Mouse (Mus musculus) bone marrow, adult 2 months (tissue): ENCODE data around the gene Dnajc11. TPM values are rescaled to one million over a fixed set of nuclear protein-coding genes. Genes with fewer than 3 reads are reported as not detected.

Experiments
- H3K27ac ChIP-seq: fragments of 200-500 bp; 2 replicates; pipeline ENCODE4 v1.5.1; 2012; ENCODE audit warnings: low read depth, mild to moderate bottlenecking, control low read depth, inconsistent platforms, low read length; ENCODE audit not compliant: control insufficient read depth, poor library complexity, insufficient read depth
- H3K4me1 ChIP-seq: fragments of 200-500 bp; 2 replicates; pipeline ENCODE4 v1.6.1; 2011; ENCODE audit warnings: low read length; ENCODE audit not compliant: control insufficient read depth, insufficient read depth
- H3K4me3 ChIP-seq: fragments of 200-500 bp; replicated peaks from 2 replicates; pipeline ENCODE3; 2011; ENCODE audit warnings: mild to moderate bottlenecking, low read depth, low read length, control low read depth; ENCODE audit not compliant: control insufficient read depth
- CTCF ChIP-seq: fragments of 200-500 bp; IDR thresholded peaks from 2 replicates; pipeline ENCODE4 v1.5.1; 2011; ENCODE audit warnings: low read length, control low read depth; ENCODE audit not compliant: control insufficient read depth, insufficient read depth
- POLR2A ChIP-seq: fragments of 200-500 bp; IDR thresholded peaks from 2 replicates; pipeline ENCODE4 v1.6.1; 2011; ENCODE audit warnings: low read depth, mild to moderate bottlenecking, control low read depth, low read length, borderline replicate concordance; ENCODE audit not compliant: control insufficient read depth
- WGBS: fragments of 180-500 bp; shearing (Covaris S2); methylation state at CpG from one replicate; pipeline ENCODE4 v1.1.7; 2018; 5-methylcytosine and 5-hydroxymethylcytosine counted together
- polyA plus RNA-seq: library from polyadenylated mRNA; stranded (reverse); fragments of >200 nt; gene quantifications from 2 replicates; pipeline ENCODE4 v1.2.4, GENCODE M21; 2011; ENCODE audit warnings: low replicate concordance; ENCODE audit not compliant: missing spikeins, insufficient read depth, insufficient read length

The Dnajc11 gene
- polyA plus RNA-seq, 1 experiment: 79.8 TPM

DNA sequence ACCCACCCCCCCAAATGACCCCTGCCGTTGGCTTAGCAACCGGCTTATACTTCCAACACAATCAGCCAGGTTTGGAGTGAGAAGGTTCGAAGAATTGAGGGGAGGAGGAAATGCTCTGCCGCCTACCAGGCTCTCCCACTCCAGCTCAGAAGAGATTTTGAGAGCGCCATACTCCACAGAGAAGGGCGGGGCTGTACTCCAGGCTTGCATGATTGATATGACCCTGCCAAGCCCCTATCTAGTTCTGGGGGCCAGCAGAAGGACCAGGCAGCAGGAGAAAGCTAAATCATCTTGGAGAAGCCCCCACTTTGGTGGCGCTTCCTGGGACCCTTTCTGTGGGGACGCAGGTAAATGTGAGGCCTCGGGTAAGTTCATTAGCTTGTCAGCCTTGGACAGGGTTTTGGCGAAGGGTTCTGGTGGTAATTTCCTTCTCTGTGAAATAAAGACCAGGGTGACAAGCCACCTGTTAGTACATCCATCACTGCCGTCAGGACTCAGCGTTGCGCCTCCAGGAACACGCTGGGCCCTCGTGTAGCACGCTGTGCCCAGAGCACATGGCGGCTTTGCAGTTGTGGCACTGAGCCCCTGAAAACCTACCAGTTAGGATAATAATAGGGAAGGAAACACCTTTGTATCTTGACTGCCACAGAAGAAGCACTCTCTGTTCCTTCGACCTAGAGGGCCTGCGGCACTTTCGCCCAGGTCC lies 14.2 kb upstream of the Dnajc11 start:
- no peak overlapping the region for H3K4me3 ChIP-seq
- TF ChIP-seq POLR2A: no peak
- no peak for TF ChIP-seq CTCF
- WGBS: 63% methylated on average over 20 of the region's 20 CpGs
- H3K27ac ChIP-seq: no peak overlapping the region
- no peaks in the 10 kb centered on the region for H3K4me1 ChIP-seq

GRCm38 (mm10) chr4:151919900-151920643 lies 13.4 kb upstream of the Dnajc11 start:
- WGBS: 36% methylated on average over 16 of the region's 16 CpGs
- H3K4me3 ChIP-seq: no peak overlapping the region
- peak; percentile 72 for TF ChIP-seq CTCF
- TF ChIP-seq POLR2A: no peak
- H3K4me1 ChIP-seq: no peaks in the 10 kb centered on the region
- H3K27ac ChIP-seq: no peak overlapping the region

DNA sequence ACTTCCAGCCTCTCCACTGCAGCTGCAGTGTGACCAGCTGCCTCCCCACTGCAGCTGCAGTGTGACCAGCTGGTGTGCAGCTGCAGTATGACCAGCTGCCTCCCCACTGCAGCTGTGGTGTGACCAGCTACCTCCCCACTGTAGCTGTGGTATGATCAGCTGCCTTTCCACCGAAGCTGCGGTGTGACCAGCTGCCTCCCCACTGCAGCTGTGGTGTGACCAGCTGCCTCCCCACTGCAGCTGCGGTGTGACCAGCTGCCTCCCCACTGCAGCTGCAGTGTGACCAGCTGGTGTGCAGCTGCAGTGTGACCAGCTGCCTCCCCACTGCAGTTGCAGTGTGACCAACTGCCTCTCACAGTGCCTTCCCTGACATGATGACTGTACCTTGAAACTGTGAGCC lies 11.4 kb upstream of the Dnajc11 start:
- Histone ChIP-seq H3K4me1 (no peaks in the 10 kb centered on the region), H3K4me3 (no peak overlapping the region), H3K27ac (no peak overlapping the region)
- 91% methylated on average over 3 of the region's 3 CpGs for WGBS
- TF ChIP-seq POLR2A (no peak), CTCF (no peak)

- Histone ChIP-seq H3K4me3 (peak overlapping the region; percentile 53), H3K4me1 (peaks cover 8% of the 10 kb centered on the region), H3K27ac (peak overlapping the region; percentile 15)
- WGBS: 62% methylated on average over 13 of the region's 13 CpGs
- TF ChIP-seq CTCF (no peak), POLR2A (no peak)
These were observed 651 bp upstream of the Dnajc11 start for GRCm38 (mm10) chr4:151932576-151933504.

GRCm38 (mm10) chr4:151934215-151934572 lies 703 bp downstream of the Dnajc11 start:
- peak overlapping the region; percentile 95 for H3K4me3 ChIP-seq
- TF ChIP-seq POLR2A (no peak), CTCF (no peak)
- peaks cover 8% of the 10 kb centered on the region for H3K4me1 ChIP-seq
- 1% methylated on average over 23 of the region's 23 CpGs for WGBS
- H3K27ac ChIP-seq: 0 out of 2 replicates have a peak overlapping the region, but pooled peaks have one; percentile 12

DNA sequence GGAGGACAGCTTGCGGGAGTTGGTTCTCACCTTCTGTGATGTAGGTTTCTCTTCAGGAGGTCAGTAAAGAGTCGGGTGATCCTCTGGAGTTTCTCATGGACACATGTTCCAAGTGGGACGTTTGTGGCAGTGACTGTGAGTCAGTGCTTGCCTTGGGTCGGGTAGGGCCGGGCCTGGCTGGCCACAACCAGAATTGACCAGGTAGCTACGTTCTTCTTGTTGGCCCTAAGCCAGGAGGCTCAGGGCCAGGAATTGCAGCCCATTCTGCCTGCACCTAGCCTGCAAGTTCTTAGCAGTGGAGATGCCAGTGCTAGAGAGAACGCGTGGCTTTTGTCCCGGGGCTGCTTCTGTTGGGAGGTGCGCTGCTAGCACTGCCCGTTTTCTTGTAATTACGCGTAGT lies 4.0 kb downstream of the Dnajc11 start:
- TF ChIP-seq CTCF (no peak), POLR2A (no peak)
- Histone ChIP-seq H3K27ac (no peak overlapping the region; the same call in 1 of the 2 replicates), H3K4me3 (no peak overlapping the region), H3K4me1 (peaks cover 8% of the 10 kb centered on the region)
- WGBS: 85% methylated on average over 13 of the region's 13 CpGs

DNA sequence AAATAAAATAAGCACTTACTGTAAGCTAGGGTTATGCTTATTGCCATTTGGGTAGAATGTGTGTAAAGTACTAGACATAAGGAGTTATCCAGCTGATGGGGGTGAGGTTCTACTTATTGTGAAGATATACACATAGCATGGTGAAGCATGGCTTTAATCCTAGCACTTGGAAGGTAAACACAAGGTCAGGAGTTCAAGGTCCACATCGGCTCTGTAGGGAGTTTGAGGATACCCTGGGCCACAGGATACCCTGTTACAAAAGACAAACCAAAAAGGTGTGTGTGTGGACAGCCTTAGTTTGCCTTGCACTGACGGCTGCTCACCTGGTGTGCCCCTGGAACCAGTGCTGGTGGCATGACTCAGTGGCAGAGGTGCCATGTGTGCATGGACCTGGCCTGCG lies 4.6 kb downstream of the Dnajc11 start:
- TF ChIP-seq POLR2A (no peak), CTCF (no peak)
- H3K4me3 ChIP-seq: no peak overlapping the region
- no peak overlapping the region for H3K27ac ChIP-seq
- WGBS: 94% methylated on average over 3 of the region's 3 CpGs
- H3K4me1 ChIP-seq: peaks cover 6% of the 10 kb centered on the region

DNA sequence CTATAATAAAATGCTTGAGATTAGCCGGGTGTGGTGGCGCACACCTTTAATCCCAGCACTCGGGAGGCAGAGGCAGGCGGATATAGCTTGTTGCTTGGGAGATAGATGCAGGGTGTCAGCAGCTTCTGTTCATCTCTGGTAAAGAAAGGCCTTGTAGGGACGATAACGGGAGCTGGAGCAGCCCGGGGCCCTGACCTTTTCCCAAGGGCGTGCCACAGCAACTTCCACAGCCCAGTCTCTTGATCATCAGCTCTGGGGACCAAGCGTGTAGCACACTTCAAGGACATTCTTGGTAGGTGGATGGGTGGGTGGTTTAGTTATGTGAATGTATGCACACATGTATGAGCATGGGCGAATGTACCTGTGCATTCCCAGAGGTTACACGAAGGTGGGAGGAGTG lies 12.7 kb downstream of the Dnajc11 start:
- WGBS: 91% methylated on average over 11 of the region's 11 CpGs
- H3K27ac ChIP-seq: no peak overlapping the region
- no peak overlapping the region for H3K4me3 ChIP-seq
- TF ChIP-seq CTCF: no peak
- TF ChIP-seq POLR2A: no peak
- H3K4me1 ChIP-seq: no peaks in the 10 kb centered on the region
